Mouse (Mus musculus) spleen, postnatal 10 days (tissue): ENCODE results near the gene Nol6.
A peak's percentile ranks its signal among the peaks of the same experiment; 100 is the strongest.

Source experiments
- DNase-seq, 2 experiments: peaks; one replicate each; pipeline ENCODE4 v3.0.0; 2021 to 2022; ENCODE audit warnings: low spot score in 2 of 2

Gene Nol6

GRCm38 (mm10) chr4:41124180-41124951, at the start of gene Nol6:
Nol6 (minus strand) TSS chr4:41124455.
- peak; percentile 92 to 97 for DNase-seq

GRCm38 (mm10) chr4:41170970-41171369, 46.7 kb upstream of the Nol6 start:
- no peak for DNase-seq

GRCm38 (mm10) chr4:41165693-41166475, 41.6 kb upstream of the Nol6 start:
- DNase-seq: peak; percentile 73 to 82

- DNase-seq: no peak
Measured at GRCm38 (mm10) chr4:41164974-41165373, 40.7 kb upstream of the Nol6 start.

GRCm38 (mm10) chr4:41161232-41161631, 37.0 kb upstream of the Nol6 start:
- peak in 1 of 2 experiments; percentile 24 for DNase-seq

- no peak for DNase-seq
Measured at GRCm38 (mm10) chr4:41158251-41158650, 34.0 kb upstream of the Nol6 start.

GRCm38 (mm10) chr4:41156961-41157360, 32.7 kb upstream of the Nol6 start:
- DNase-seq: no peak

- no peak for DNase-seq
Measured at GRCm38 (mm10) chr4:41153146-41153545, 28.9 kb upstream of the Nol6 start.

- no peak for DNase-seq
Measured at GRCm38 (mm10) chr4:41151186-41151585, 26.9 kb upstream of the Nol6 start.

GRCm38 (mm10) chr4:41149891-41150290, 25.6 kb upstream of the Nol6 start:
- no peak for DNase-seq

GRCm38 (mm10) chr4:41142601-41143000, 18.3 kb upstream of the Nol6 start:
- no peak for DNase-seq

- no peak for DNase-seq
Measured at GRCm38 (mm10) chr4:41140174-41140875, 16.1 kb upstream of the Nol6 start.

GRCm38 (mm10) chr4:41136811-41137210, 12.6 kb upstream of the Nol6 start:
- no peak for DNase-seq

- peak; percentile 59 to 68 for DNase-seq
Measured at GRCm38 (mm10) chr4:41136454-41136805, 12.2 kb upstream of the Nol6 start.

GRCm38 (mm10) chr4:41135711-41136453, 11.6 kb upstream of the Nol6 start, which contains the start of gene Ube2r2:
Ube2r2 (plus strand) TSS chr4:41135743.
- peak; percentile 72 to 75 for DNase-seq

GRCm38 (mm10) chr4:41134935-41135710, 10.9 kb upstream of the Nol6 start:
- DNase-seq: peak; percentile 82 to 85

GRCm38 (mm10) chr4:41133529-41134291, 9.5 kb upstream of the Nol6 start:
- DNase-seq: peak; percentile 42 to 43

GRCm38 (mm10) chr4:41132471-41132870, 8.2 kb upstream of the Nol6 start:
- peak; percentile 60 to 65 for DNase-seq

GRCm38 (mm10) chr4:41129836-41130235, 5.6 kb upstream of the Nol6 start:
- peak in 1 of 2 experiments; percentile 51 for DNase-seq

GRCm38 (mm10) chr4:41129406-41129805, 5.2 kb upstream of the Nol6 start:
- DNase-seq: peak; percentile 69 to 83
